Mouse (Mus musculus): ENCODE data around the gene Ptk7.

Gene Ptk7

GRCm38 (mm10) chr17:46644916-46645475 lies 15.7 kb upstream of the Ptk7 start:
- in situ Hi-C loops (cut with MboI) = no loop called here

DNA sequence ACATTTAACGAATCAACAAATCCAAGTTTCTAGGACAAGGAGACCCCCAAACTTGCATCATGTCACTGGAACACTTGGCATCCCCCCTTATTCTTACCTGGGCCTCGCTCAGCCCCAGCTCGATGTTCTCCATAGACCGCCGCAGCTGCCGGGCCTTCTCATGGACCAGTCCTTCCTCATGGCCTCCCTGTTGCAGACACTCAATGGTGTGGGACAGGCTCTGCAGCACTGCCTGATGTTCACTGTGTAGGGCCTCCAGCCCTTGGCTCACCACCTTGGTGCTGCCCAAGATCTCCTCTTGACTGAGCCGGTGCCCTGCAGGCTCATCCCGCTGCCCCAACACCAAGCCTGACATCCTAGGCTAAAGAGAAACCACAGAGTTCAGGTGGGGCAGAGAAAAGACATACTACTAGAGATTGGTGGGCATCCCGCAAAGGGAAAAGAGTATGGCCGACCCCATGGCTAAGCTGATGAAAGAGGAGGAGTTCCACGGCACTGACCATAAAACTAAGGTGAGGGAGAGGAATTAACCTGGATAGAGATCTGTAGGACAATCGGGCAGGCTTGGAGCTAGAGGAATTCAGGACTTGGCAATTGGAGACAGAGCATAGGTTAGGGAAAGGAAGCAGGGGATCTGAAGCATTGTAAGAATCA lies 15.0 kb upstream of the Ptk7 start:
- in situ Hi-C loops (cut with MboI) = no loop called here

DNA sequence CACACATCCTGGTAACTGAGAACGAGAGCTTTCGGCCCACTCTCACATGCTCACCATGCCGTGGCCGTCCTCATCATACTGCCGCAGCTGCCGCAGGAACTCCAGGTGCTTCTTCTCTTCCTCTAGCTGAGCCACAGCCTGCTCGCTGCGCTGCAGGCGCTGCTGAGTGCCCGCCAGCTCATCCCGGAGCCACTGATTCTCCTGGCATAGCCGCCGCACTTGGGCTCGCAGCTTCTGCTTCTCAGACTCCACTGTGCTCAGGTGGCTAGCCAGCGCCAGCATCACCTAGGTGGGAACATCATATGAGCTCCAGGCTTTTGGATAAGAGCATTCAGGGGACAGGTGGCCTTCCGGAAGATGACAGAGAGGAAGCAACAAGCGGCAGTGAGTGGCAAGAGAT lies 12.8 kb upstream of the Ptk7 start:
- in situ Hi-C loops (cut with MboI) = no loop called here

DNA sequence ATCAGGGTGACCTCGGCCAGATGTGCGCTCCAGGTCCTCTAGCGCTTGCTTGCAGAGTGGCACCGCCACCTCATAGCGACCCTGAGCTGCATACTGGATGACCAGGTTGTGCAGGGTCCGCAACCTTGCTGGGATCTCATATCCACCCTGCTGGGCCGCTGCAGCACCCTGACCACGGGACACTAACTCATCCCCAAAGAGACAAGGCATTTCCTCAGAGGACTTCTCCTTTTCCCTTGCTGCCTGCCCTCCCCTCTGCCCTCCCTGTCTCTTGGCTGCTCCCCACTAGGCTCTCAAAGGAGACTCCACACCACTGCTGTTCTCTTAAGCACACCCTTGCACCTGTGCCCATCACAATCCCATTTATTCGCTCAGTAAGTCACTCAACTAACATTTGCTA lies 10.6 kb upstream of the Ptk7 start:
- in situ Hi-C loops (cut with MboI) = no loop called here

DNA sequence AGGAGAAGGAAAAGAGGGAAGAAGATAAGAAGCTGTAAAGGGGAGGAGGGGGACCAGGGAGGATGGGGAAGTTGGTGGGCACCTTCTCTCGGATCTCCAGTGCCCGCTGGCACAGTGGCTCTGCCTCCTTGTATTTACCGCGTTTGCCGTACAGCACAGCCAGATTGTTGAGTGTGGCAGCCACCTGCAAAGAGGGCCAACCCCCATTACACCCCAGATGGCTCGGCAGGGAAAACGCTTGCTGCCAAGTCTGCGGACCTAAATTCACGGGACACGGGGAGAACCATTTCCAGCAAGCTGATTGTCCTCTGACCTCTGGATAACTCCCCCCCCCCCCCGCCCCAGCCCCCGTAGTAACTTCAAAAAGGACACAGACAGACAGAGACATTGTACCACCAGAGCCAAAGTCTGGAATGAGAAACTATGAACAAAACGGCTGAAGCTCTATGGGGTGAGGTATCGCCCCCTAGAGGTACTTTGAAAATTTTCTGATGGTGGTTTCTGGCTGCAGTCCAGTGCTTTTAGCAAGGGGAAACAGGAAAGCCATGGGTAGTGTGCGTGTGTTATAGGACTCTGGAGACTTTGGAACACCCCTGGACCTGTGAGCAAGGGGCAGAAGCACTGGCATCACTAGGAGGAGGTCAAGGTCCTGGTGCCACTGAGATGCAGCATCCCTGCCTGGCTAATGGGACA lies 7.7 kb upstream of the Ptk7 start:
- in situ Hi-C loops (cut with MboI) = no loop called here

DNA sequence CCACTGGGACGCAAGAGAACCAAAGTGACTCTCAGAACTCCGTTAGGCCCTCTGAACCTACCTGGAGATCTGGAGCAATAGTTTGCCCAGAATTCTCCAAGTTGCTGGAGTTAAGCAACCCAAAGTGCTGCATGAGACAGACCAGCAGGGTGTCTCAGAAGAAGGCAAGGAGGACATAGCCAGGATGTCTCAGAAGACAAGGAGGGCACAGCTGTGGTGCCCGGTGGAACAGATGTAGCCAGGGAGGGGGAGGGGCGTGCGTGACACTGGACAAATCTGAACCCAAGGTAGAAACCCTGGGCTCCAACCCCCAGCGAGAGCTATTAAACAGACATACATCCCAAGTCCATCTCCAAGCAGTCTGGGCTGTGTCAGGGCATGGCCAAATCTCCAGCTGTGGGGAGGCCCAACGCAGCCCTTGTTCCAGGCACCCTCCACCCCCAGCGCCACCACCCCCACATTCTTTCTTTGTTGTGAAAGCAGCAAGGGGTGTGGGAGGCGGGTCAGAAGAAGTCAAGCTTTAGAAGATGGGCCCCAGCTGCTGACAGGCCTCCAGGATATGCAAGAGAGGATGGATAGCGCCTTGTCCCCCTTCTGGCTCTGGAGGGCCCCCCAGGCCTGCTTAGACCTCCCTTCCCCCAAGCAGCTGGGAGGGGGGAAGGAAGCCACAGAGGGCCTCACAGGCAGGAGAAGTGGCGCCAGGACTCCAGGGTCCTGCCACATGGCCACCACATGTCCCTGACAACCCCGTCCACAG lies 559 bp upstream of the Ptk7 start:
- in situ Hi-C loops (cut with MboI) = no loop called here

DNA sequence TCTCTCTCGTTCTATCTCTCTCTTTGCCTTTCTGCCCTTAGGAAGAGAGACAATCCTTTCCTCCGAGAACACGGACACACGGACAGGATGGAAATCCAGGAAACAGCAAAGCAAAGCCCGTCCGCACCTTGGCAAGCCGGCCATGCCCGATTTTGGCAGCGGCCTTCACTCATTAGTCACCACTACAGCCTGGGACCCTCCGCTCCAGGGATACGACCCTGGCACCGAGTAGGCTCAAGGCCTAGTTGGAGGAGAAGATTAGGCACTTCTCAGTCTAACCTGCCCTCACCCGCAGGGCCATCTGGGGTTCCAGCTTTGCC lies 873 bp downstream of the Ptk7 start:
- in situ Hi-C loops (cut with MboI) = no loop called here

- in situ Hi-C loops (cut with MboI) = no loop called here
Observed at GRCm38 (mm10) chr17:46627409-46627808, 1.9 kb downstream of the Ptk7 start.

DNA sequence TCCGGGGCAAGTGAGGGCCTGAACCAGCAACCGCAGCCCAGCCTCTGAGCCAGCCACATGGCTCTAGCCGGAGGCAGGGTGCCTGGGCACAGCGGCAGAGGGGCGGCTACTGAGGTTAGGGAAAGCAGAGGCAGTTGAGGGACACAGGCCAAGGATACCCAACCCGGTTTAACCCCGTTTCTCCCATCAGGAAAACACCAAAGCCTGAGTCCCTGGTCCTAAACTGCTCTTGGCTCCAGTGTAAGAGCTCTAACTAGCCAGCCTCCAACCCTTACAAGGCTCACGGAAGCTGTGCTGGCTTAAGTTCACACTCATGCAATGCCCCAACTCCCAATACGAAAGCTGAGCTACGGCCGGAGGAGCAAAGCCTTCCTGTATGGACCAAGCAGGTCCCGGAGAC lies 4.7 kb downstream of the Ptk7 start:
- in situ Hi-C loops (cut with MboI) = no loop called here

GRCm38 (mm10) chr17:46623819-46624557 lies 5.3 kb downstream of the Ptk7 start:
- in situ Hi-C loops (cut with MboI) = no loop called here

GRCm38 (mm10) chr17:46622269-46622668 lies 7.0 kb downstream of the Ptk7 start:
- in situ Hi-C loops (cut with MboI) = no loop called here

- in situ Hi-C loops (cut with MboI) = no loop called here
Observed at GRCm38 (mm10) chr17:46621324-46621723, 8.0 kb downstream of the Ptk7 start.

GRCm38 (mm10) chr17:46619683-46620357 lies 9.5 kb downstream of the Ptk7 start:
- in situ Hi-C loops (cut with MboI) = no loop called here

DNA sequence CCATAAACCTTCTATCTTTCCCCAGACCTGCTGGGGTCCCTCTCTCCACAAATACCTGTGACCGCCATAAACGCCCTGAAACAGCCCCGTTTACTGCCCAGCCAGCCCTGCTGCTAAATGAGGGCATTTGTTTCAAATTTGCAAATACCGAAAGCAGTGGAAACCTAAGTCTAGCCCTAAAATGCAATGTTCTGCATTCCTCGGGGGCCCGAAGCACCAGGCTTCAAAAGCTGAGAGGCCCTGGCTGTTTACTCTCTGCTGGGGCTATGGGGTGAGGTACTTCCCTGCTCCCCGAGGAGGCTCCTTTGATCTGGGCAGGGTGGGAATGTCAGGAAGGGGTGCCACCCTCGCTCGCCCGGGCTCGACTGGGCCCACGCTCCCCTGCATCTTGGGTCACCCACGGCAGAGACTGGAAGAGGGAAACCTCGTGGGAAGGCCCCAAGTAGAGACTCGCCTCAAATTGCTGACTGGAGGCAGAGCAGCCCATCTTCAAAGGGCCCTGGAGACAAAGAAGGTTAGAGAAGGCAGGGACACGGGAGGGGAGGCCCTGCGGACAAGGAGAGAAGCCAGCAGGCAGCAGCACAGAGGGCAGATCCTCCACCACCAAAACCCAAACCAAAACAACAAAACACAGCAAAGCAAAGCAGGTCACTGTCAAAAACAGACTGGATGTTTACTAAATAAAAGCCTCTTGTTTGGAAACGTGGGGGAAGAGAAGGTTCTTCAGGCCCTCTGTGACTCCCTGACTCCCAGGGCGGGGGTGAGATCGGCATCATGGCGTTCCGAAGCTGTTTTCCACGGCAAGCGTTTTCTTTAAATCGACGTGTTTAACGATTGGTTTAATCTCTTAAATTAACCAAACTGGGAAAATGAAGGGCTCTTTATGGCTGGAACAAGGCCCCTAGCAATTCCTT lies 10.3 kb downstream of the Ptk7 start:
- in situ Hi-C loops (cut with MboI) = no loop called here

DNA sequence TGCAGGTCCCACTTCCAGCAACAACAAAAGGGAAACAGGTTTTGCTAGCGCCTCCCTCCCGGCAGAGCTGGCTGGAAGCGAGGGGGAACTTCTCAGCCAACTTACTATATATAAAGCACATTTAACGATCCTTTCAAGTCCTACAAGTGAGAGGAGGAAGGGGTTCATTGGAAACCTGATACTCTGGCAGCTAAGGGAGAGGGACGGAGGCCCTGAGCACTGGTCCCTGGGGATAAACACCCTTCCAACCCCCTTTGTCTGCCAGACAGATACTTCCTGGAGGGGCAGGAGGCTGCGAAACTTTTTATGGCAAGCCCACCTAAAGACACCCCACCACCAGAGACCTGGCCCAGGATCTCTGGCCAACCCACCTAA lies 10.9 kb downstream of the Ptk7 start:
- in situ Hi-C loops (cut with MboI) = no loop called here

DNA sequence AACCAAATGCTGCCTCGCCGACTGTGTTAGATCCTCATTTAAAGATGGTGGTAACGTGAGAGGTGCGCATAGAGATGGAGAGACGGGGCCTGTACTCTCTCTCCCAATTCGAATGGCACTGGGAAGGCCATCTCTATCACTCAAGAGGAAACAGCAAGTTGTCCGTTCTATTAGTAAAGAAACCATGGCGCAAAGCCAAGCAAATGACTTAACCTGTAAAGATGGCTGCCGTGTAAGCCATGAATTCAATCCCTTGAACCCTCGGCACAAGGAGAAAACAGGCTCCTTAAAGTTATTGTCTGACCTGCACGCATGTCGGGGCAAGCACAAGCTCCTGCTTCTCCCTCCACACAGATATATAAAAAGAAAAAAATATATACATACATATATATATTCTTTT lies 11.5 kb downstream of the Ptk7 start:
- in situ Hi-C loops (cut with MboI) = no loop called here

DNA sequence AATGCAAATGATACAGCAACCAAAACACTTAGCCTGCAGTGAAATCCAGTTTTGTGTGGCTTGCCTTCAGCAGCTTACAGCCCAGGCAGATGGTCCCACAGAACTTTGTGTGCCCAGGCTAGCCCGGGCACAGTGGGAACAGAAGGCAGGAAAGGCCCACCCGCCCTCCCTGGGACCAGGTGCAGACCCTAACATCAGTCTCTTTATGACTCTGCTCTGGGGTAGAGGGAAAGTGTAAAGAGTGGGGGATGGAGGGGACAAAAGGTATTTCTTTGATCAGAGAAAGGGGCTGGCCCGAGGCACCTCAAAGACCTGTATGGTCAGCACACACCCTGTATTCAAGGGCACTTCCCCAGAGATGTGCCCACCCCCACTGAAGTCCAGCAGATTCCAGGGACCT lies 16.1 kb downstream of the Ptk7 start:
- in situ Hi-C loops (cut with MboI) = no loop called here

DNA sequence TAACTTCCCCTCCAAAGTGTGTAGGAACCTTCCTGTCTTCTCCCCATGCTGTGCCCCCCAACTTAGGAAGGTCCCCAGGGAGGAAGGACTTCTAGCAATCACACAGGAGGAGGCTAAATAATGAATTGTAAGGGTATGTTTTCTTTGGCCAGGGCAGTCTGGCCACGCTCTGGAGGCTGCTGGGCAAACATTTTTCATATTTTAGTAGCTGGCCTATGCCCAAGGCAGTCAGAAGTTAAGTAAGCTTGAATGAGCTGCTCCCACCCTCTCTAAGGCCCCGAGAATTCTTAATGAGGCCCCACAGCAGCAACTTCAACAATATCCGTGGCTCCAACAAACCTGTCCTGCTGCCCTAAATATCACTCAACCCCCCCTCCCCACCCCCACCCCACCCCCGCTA lies 16.5 kb downstream of the Ptk7 start:
- in situ Hi-C loops (cut with MboI) = no loop called here

GRCm38 (mm10) chr17:46612189-46612588 lies 17.1 kb downstream of the Ptk7 start:
- in situ Hi-C loops (cut with MboI) = no loop called here

GRCm38 (mm10) chr17:46611316-46611715 lies 18.0 kb downstream of the Ptk7 start:
- in situ Hi-C loops (cut with MboI) = no loop called here
